Mouse (Mus musculus): ENCODE measurements around the gene Ccl5.

Ccl5 gene

DNA sequence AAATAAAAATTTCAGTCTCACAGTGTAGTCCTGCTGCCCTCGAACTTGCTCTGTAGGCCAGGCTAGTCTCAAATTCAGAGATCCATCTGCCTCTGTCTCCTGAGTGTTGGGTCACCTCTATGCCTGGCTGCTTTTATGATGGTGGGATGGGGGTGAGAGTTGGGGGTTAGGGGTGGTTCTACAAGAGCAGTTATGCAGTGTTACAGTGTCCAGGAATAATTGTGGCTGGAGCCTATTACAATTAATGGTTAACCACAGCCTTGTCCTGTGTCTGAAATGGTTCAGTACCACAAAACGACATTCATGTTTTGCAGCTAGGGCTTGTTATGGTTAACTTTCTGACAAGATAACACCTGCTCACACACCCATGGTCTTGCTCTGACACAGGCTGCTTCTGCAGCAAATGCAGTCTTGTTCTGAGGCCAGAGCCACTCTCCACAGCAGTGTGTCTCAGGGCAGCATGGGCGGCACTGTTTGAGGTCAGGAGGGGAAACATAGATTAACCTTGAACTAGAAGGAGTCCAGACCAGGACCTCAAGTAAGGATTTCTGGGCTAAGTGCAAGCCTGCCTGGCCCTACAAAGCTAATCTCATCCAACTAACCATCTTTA, 8.5 kb upstream of the Ccl5 start:
- DNase-seq (ENCODE audit: low read depth, low spot score), result no peak

DNA sequence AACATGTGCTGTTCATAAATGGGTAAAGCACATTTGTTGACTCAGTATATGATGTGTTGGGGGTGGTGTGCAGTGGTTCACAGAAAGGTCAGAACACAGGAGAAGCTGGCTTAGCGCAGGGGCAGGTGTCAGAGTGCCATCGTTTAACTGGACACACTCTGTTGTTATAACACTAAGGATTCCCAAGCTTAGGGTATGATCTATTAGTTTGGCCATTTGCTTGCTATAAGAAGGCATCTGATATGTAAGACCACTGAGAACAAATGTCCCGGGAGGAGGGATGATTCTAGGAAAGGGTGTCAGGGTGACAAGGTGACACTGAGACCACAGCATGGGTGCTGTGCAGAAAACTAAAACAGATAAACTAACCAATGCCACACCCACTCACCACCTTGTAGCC, 6.5 kb upstream of the Ccl5 start:
- no peak for DNase-seq (ENCODE audit: low read depth, low spot score)

DNA sequence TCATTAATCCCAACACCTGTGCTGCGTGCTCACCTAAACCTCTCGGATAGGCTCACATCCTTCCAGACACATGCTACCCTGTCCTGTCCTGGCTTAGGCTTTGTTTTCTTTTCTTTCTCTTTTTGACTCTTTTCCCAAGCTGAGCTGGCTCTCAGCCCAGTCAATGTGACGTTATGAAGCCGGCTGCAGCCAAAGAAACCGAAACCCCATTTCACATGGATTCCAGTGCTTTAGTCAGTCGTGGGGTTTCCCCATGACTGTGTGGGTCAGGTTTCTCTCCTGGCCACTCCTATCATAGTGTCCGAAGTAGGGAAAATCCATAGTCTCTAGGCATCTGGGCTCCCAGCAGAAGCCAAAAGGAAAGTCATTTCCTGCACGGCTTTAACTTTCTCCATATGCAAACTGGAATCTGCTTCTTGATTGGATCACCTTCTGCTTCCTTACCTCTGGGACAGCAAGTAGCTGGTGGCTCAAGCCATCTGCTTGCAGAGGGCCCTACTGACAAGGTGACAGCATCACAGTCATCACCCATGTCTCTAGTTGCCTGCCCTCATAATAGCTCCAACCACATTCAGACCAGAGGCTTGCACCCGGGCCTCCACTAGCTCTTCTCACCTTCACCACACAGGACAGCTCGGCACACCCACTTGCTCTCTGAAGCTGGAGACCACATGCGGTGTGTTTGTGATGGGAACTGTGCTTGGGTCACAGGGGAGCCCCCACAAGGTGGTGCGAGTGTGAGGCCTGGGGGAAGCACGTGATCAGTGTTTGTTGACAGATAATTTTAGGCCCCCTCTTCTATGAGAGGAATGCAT, 4.5 kb upstream of the Ccl5 start:
- DNase-seq (ENCODE audit: low read depth, low spot score), result no peak

DNA sequence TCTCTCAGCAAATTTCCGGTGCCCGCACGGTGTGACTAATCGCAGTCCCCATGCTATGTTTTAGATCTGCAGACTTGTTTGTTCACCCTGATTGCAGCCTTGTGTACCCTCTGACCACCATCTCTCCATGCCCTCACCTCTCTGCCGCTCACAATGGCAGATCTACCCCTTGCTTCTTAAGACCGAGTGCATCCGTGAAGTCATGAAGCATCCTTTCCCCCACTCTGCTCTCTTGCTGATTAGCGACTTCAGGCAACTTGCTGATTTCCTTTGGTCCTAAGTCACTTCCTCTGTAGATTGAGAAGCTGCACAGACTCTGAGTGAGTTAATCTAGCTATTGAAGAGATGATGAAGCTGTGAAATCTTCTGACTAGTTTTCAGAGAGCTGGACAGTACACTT, 3.8 kb upstream of the Ccl5 start:
- no peak for DNase-seq (ENCODE audit: low read depth, low spot score)

DNA sequence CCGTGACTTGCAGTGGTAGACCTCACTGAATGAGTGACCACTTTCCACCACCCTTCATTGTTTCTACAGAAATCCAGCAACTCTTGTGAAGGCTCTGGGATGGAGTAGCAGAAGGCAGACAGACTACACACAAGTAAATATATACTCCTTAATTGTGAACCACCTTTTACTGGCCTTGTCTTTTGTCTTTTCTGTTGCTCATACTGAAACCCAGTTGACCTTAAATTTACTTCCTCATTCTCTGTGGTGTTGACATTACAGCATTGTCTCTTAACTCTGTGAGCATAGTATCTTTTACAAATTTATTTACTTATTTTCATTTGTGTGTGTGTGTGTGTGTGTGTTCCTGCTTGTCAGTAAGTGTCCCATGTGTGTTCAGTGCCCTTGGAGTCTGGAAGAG, 2.9 kb upstream of the Ccl5 start:
- no peak for DNase-seq (ENCODE audit: low read depth, low spot score)

DNA sequence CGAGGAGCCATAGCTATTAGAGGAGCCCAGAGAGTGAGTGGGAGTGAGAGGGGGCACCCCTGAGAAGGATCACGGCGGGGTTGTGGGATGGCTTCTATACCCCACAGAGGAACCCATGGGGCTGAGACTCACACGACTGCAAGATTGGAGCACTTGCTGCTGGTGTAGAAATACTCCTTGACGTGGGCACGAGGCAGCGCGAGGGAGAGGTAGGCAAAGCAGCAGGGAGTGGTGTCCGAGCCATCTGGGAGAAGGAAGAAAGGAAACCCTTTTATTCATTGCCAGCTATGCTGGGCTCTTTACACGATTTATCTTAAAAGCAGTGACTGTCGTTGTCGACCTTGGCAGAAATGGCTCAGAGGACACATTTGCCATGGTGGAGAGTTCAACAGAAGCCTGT, 1.3 kb downstream of the Ccl5 start:
- DNase-seq (ENCODE audit: low read depth, low spot score), result no peak

DNA sequence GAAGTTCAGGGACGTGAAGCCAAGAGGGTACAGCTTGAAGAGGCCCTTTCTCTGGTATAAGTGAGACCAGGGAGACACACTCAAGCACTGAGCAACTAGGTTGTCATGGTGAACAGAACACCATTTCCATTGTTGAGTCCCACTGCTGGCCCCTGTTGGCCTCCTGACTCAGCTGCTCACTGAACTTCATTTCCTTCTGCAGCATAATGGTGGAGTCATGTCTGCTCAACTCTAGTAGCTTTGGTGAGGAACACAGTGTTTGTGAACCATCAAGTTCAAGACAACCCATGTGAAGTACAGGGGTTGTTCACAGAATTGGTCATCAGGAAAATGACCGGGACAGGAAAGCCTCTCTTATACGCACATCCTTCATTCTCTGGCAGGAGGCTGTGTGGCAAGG, 8.2 kb downstream of the Ccl5 start, which contains the start of gene Heatr9:
TSS of gene Heatr9 (minus strand) at position 101 of the 400 bp plus-strand sequence.
- DNase-seq (ENCODE audit: low read depth, low spot score), result no peak

DNA sequence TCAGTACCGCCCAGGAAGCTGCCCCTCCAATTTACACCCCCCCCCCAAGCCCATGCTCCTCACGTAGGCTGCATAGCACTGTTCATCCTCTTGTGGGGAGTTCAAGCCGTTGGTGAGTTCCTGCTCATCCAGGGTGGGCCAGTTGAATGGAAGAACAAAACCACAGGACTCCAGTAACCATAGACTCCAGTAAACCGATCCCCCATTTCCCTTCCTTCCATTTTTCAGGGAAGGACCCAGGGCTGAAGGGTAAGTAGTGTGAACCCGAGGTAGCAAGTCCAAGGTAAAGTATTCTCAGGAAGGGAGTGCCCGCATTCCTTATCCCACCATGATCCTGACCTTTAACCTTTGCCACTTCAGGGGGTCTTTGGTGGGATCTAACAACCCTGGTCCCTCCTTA, 11.9 kb downstream of the Ccl5 start:
- no peak for DNase-seq (ENCODE audit: low read depth, low spot score)

DNA sequence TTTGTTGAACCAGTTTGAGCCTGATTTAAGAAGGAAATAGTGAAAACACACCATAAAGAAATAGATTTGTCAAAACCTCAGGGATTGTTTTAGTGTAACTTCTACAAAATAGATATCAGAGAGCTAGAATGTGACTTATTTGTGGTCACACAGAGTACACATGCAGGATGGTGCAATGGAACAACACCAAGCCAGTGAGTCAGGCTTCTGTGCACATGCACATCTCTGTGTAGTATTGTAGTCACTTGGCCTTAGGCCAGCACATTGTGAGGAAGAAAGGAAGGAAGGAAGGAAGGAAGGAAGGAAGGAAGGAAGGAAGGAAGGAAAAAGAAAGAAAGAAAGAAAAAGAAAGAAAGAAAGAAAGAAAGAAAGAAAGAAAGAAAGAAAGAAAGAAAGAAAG, 13.2 kb downstream of the Ccl5 start:
- no peak for DNase-seq (ENCODE audit: low read depth, low spot score)

DNA sequence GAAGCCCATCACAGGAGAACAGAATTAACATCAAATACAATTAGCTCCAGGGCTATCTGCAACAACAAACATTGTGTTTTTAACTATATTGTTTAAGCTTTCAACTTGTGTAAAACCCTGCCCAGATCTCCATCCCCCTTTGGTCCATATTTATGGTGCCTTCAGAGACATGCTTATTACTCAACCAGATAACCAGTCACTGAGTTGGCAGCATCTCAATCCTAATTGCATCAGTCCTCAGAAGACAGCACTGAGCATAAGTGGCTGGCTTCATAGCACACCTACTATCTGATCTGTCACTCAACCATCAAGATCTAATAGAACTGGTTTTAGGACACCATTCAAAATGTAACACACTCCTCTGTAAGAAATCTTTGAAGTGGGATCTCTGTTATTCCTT, 20.8 kb downstream of the Ccl5 start:
- no peak for DNase-seq (ENCODE audit: low read depth, low spot score)

DNA sequence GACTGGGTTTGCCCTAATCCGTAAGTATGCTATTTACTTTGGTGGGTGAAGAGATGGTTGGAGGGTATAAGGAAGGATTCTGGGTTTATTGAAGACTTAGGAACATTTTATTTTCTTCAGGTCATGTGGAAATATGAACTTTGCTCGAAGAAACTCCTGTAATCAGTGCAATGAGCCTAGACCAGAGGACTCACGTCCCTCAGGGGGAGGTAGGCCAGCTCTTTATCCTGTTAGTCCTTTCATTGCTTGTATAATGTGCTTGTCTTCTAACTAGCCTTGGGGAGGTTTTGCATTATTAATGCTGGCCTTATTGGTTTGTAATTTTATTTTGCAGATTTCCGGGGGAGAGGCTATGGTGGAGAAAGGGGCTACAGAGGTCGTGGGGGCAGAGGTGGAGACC, 26.0 kb downstream of the Ccl5 start:
- DNase-seq (ENCODE audit: low read depth, low spot score), result no peak

DNA sequence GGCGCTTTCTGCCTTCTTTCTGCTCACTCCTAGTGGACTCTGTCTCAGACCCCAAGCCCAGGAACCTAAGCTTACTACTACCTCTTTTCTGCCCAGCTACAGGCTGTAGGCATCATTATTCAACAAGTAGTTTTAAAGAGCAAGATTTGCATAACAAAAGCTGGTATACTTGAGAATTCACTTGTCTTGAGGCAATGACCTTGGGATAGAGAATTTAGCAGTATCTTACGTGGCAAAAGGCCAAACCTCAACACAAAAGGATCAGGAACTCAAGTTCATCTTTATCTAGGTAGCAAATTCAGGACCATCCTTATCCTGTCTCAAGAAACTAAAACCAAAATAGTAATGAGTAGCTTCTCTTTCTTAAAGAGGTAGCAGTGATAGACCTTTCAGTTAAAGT, 34.7 kb downstream of the Ccl5 start:
- DNase-seq (ENCODE audit: low read depth, low spot score), result no peak

DNA sequence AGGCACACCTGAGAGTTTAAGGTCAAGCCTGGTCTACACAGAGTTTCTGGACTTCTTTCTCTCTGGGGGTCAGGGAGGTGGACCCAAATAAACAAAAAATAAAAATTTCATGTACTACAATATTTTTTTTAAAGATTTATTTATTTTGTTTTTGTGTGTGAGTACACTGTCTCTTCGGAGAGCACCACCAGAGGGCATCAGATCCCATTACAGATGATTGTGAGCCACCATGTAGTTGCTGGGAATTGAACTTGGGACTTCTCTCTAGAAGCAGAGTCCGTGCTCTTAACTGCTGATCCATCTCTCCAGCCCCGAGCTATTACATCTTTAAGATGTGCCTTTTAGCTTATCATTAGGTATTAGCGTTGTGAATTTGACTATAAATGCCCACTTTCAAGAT, 38.8 kb downstream of the Ccl5 start:
- no peak for DNase-seq (ENCODE audit: low read depth, low spot score)
